Mouse (Mus musculus) ovary, postnatal 36 days (tissue): ENCODE results near the gene Pfdn6.
"Not testable (repeated sequence)": the region's sequence is repeated elsewhere in the genome, so short reads cannot be mapped to it uniquely, and the experiment has no call there.

Experiments
- DNase-seq: peaks from one replicate; pipeline ENCODE4 v3.0.0; 2022; ENCODE audit warnings: low spot score, mixed read lengths

Pfdn6 gene

GRCm38 (mm10) chr17:33897114-33897794 is 42.9 kb downstream of the Pfdn6 start:
- DNase-seq = no peak

GRCm38 (mm10) chr17:33893011-33893410 is 47.1 kb downstream of the Pfdn6 start:
- not testable (repeated sequence) for DNase-seq

- no peak for DNase-seq
These were observed 47.7 kb downstream of the Pfdn6 start for GRCm38 (mm10) chr17:33892429-33892828.

- not testable (repeated sequence) for DNase-seq
These were observed 48.3 kb downstream of the Pfdn6 start for GRCm38 (mm10) chr17:33891892-33892291.

GRCm38 (mm10) chr17:33891357-33891756 is 48.8 kb downstream of the Pfdn6 start:
- no peak for DNase-seq

GRCm38 (mm10) chr17:33890533-33891059 is 49.5 kb downstream of the Pfdn6 start, which contains the start of gene Kifc1:
Kifc1 (minus strand) TSS chr17:33890661.
- peak; percentile 99 for DNase-seq

GRCm38 (mm10) chr17:33889941-33890532 is 50.1 kb downstream of the Pfdn6 start:
- not testable (repeated sequence) for DNase-seq
